Mouse (Mus musculus): Measurements from ENCODE around the gene Efr3b. TPM values are rescaled to one million over a fixed set of nuclear protein-coding genes. Genes with fewer than 3 reads are reported as not detected.
A peak's percentile ranks its signal among the peaks of the same experiment; 100 is the strongest.
"Not testable (repeated sequence)": the region's sequence is repeated elsewhere in the genome, so short reads cannot be mapped to it uniquely, and the experiment has no call there.

Efr3b gene
- total RNA-seq, 4 experiments from 2014 or later = 116 to 119 (median 117) TPM

- peak in 1 of 2 experiments; percentile 77 for DNase-seq (ENCODE audit: low spot score in 2 of 2)
Measured at GRCm38 (mm10) chr12:3982257-3982656, 56.5 kb downstream of the Efr3b start.

- peak; percentile 52 to 82 for DNase-seq (ENCODE audit: low spot score in 2 of 2)
Measured at GRCm38 (mm10) chr12:3981350-3982131, 57.2 kb downstream of the Efr3b start.

GRCm38 (mm10) chr12:3980991-3981349 lies 57.7 kb downstream of the Efr3b start:
- DNase-seq (ENCODE audit: low spot score in 2 of 2) = no peak

- DNase-seq (ENCODE audit: low spot score in 2 of 2) = not testable (repeated sequence)
Measured at GRCm38 (mm10) chr12:3973169-3973568, 65.5 kb downstream of the Efr3b start.

GRCm38 (mm10) chr12:3968380-3968779 lies 70.3 kb downstream of the Efr3b start:
- no peak for DNase-seq (ENCODE audit: low spot score in 2 of 2)

GRCm38 (mm10) chr12:3967196-3967595 lies 71.5 kb downstream of the Efr3b start:
- no peak for DNase-seq (ENCODE audit: low spot score in 2 of 2)

- DNase-seq (ENCODE audit: low spot score in 2 of 2) = no peak
Measured at GRCm38 (mm10) chr12:3960553-3960952, 78.2 kb downstream of the Efr3b start.

- peak; percentile 72 to 82 for DNase-seq (ENCODE audit: low spot score in 2 of 2)
Measured at GRCm38 (mm10) chr12:3959791-3960543, 78.7 kb downstream of the Efr3b start.

- DNase-seq (ENCODE audit: low spot score in 2 of 2) = no peak
Measured at GRCm38 (mm10) chr12:3956351-3956750, 82.4 kb downstream of the Efr3b start.

GRCm38 (mm10) chr12:3955371-3955770 lies 83.3 kb downstream of the Efr3b start:
- no peak for DNase-seq (ENCODE audit: low spot score in 2 of 2)

- DNase-seq (ENCODE audit: low spot score in 2 of 2) = no peak
Measured at GRCm38 (mm10) chr12:3954651-3955050, 84.1 kb downstream of the Efr3b start, which contains the start of gene Pomc. TSS of gene Pomc (plus strand) at chr12:3954951.

GRCm38 (mm10) chr12:3947503-3947902 lies 91.2 kb downstream of the Efr3b start:
- no peak for DNase-seq (ENCODE audit: low spot score in 2 of 2)

- DNase-seq (ENCODE audit: low spot score in 2 of 2) = no peak
Measured at GRCm38 (mm10) chr12:3944454-3945073, 94.2 kb downstream of the Efr3b start.

- no peak for DNase-seq (ENCODE audit: low spot score in 2 of 2)
Measured at GRCm38 (mm10) chr12:3942026-3942425, 96.7 kb downstream of the Efr3b start.

- peak in 1 of 2 experiments; percentile 53 for DNase-seq (ENCODE audit: low spot score in 2 of 2)
Measured at GRCm38 (mm10) chr12:3930090-3930865, 108.4 kb downstream of the Efr3b start.

- no peak for DNase-seq (ENCODE audit: low spot score in 2 of 2)
Measured at GRCm38 (mm10) chr12:3928841-3929240, 109.9 kb downstream of the Efr3b start.

GRCm38 (mm10) chr12:3926127-3926526 lies 112.6 kb downstream of the Efr3b start:
- peak in 1 of 2 experiments; percentile 53 for DNase-seq (ENCODE audit: low spot score in 2 of 2)

GRCm38 (mm10) chr12:3919423-3919822 lies 119.3 kb downstream of the Efr3b start:
- no peak for DNase-seq (ENCODE audit: low spot score in 2 of 2)

GRCm38 (mm10) chr12:3918577-3918976 lies 120.1 kb downstream of the Efr3b start:
- no peak for DNase-seq (ENCODE audit: low spot score in 2 of 2)

GRCm38 (mm10) chr12:3917668-3918341 lies 120.9 kb downstream of the Efr3b start:
- DNase-seq (ENCODE audit: low spot score in 2 of 2) = no peak

GRCm38 (mm10) chr12:3915852-3916251 lies 122.9 kb downstream of the Efr3b start:
- DNase-seq (ENCODE audit: low spot score in 2 of 2) = no peak

Data from left cerebral cortex, adult 8-10 months (tissue).